Mouse (Mus musculus) bone marrow, adult 2 months (tissue): ENCODE results near the gene Atf6b. TPM values are rescaled to one million over a fixed set of nuclear protein-coding genes. Genes with fewer than 3 reads are reported as not detected.

Experiments
- H3K27ac ChIP-seq: fragments of 200-500 bp; 2 replicates; pipeline ENCODE4 v1.5.1; 2012; ENCODE audit warnings: low read depth, mild to moderate bottlenecking, control low read depth, inconsistent platforms, low read length; ENCODE audit not compliant: control insufficient read depth, poor library complexity, insufficient read depth
- H3K4me1 ChIP-seq: fragments of 200-500 bp; 2 replicates; pipeline ENCODE4 v1.6.1; 2011; ENCODE audit warnings: low read length; ENCODE audit not compliant: control insufficient read depth, insufficient read depth
- H3K4me3 ChIP-seq: fragments of 200-500 bp; replicated peaks from 2 replicates; pipeline ENCODE3; 2011; ENCODE audit warnings: mild to moderate bottlenecking, low read depth, low read length, control low read depth; ENCODE audit not compliant: control insufficient read depth
- CTCF ChIP-seq: fragments of 200-500 bp; IDR thresholded peaks from 2 replicates; pipeline ENCODE4 v1.5.1; 2011; ENCODE audit warnings: low read length, control low read depth; ENCODE audit not compliant: control insufficient read depth, insufficient read depth
- POLR2A ChIP-seq: fragments of 200-500 bp; IDR thresholded peaks from 2 replicates; pipeline ENCODE4 v1.6.1; 2011; ENCODE audit warnings: low read depth, mild to moderate bottlenecking, control low read depth, low read length, borderline replicate concordance; ENCODE audit not compliant: control insufficient read depth
- WGBS: fragments of 180-500 bp; shearing (Covaris S2); methylation state at CpG from one replicate; pipeline ENCODE4 v1.1.7; 2018; 5-methylcytosine and 5-hydroxymethylcytosine counted together
- polyA plus RNA-seq: library from polyadenylated mRNA; stranded (reverse); fragments of >200 nt; gene quantifications from 2 replicates; pipeline ENCODE4 v1.2.4, GENCODE M21; 2011; ENCODE audit warnings: low replicate concordance; ENCODE audit not compliant: missing spikeins, insufficient read depth, insufficient read length

Atf6b gene
- polyA plus RNA-seq, 1 experiment, result 40.2 TPM

- Histone ChIP-seq H3K4me3 (peak overlapping the region; percentile 75), H3K27ac (peak overlapping the region; percentile 94), H3K4me1 (peaks cover 8% of the 10 kb centered on the region; the same call in 1 of the 2 replicates)
- WGBS, result 0% methylated on average over 30 of the region's 30 CpGs
- TF ChIP-seq POLR2A, result peak; percentile 90; the same call in 1 of the 2 replicates
- no peak for TF ChIP-seq CTCF
Observed at GRCm38 (mm10) chr17:34605609-34606008, 41.3 kb upstream of the Atf6b start.

GRCm38 (mm10) chr17:34606186-34607039 is 40.5 kb upstream of the Atf6b start:
- peak overlapping the region; percentile 75 for H3K4me3 ChIP-seq
- H3K27ac ChIP-seq, result peak overlapping the region; percentile 94; the same call in 1 of the 2 replicates
- H3K4me1 ChIP-seq, result peaks cover 8% of the 10 kb centered on the region; the same call in 1 of the 2 replicates
- WGBS, result 11% methylated on average over 32 of the region's 32 CpGs
- TF ChIP-seq CTCF (no peak), POLR2A (no peak)

- H3K27ac ChIP-seq, result no peak overlapping the region
- 64% methylated on average over 7 of the region's 7 CpGs for WGBS
- H3K4me3 ChIP-seq, result no peak overlapping the region
- peaks cover 8% of the 10 kb centered on the region; the same call in 1 of the 2 replicates for H3K4me1 ChIP-seq
- TF ChIP-seq POLR2A (no peak), CTCF (no peak)
Observed at GRCm38 (mm10) chr17:34607997-34608396, 38.9 kb upstream of the Atf6b start.

DNA sequence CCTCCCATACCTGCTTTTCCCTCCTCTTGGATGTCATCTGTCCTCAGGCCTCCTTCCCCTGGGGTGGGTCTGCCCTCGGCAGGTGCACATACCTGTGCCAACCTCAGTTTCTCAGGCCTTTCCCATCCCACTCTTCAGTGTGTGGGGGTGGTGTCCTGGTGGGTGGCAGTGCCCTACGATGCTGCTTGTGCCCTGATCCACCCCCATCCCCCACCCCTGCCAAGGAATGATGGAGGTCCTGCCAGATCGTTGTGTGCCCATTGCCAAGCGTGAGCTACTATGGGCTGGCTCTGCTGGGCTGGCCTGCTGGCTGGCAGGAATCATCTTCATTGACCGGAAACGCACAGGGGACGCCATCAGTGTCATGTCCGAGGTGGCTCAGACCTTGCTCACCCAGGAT is 35.9 kb upstream of the Atf6b start:
- TF ChIP-seq CTCF, result no peak
- TF ChIP-seq POLR2A, result 0 out of 2 replicates have a peak, but pooled peaks have one; percentile 22
- 91% methylated on average over 8 of the region's 8 CpGs for WGBS
- peaks cover 8% of the 10 kb centered on the region; the same call in 1 of the 2 replicates for H3K4me1 ChIP-seq
- H3K27ac ChIP-seq, result no peak overlapping the region
- H3K4me3 ChIP-seq, result no peak overlapping the region

GRCm38 (mm10) chr17:34613054-34613645 is 33.8 kb upstream of the Atf6b start:
- peaks cover 2% of the 10 kb centered on the region; the same call in 1 of the 2 replicates for H3K4me1 ChIP-seq
- TF ChIP-seq POLR2A, result no peak
- TF ChIP-seq CTCF, result no peak
- WGBS, result 57% methylated on average over 11 of the region's 11 CpGs
- H3K4me3 ChIP-seq, result no peak overlapping the region
- no peak overlapping the region for H3K27ac ChIP-seq

DNA sequence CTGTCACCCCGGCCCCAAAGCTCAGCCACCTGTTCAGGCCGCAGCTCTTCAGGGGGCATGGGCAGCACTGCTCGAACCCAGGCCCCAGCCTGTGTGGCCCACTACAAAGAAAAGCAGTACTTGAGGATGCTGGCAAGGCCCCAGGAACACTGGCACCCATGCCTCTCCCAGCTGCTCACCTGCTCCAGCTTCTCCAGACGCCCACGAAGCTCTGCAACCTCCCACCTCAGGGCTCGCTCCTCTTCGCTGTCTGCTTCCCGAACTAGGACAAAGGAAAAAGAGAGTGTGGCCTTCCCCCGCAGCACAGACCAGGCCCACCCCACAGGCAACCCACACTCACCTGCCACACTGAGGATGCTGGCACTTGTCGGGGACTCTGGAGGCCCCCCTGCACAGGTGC is 33.1 kb upstream of the Atf6b start:
- H3K4me3 ChIP-seq, result no peak overlapping the region
- no peak overlapping the region for H3K27ac ChIP-seq
- H3K4me1 ChIP-seq, result peaks cover 2% of the 10 kb centered on the region; the same call in 1 of the 2 replicates
- no peak for TF ChIP-seq POLR2A
- TF ChIP-seq CTCF, result no peak
- 84% methylated on average over 10 of the region's 10 CpGs for WGBS

DNA sequence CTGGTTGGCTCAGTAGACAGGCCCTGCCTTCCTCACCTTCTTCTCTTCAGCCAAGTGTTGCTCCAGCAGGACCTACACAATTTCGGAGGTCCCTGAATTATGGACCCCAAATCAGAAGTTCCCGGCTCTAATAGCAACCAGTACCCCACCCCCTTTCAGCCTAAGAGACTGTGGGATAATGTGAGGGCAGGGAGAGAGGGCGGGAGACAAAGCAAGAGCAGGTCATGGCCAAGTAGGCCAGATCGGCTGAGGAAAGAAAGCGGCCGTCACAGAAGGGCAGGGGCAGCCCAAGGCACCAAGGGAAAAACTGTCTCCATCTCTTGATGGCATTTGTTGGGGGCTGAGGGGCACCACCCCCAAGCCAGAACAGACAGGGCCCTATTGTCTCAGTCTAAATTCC is 31.1 kb upstream of the Atf6b start, which contains the start of gene Egfl8:
Gene Egfl8 (minus strand): TSS at position 101 of the 400 bp plus-strand sequence.
- TF ChIP-seq POLR2A, result no peak
- no peak for TF ChIP-seq CTCF
- no peak within 1 kb of the TSS for H3K4me3 ChIP-seq
- H3K4me1 ChIP-seq, result no peaks in the 10 kb centered on the region; the same call in 1 of the 2 replicates
- WGBS, result 79% methylated on average over 6 of the region's 6 CpGs
- no peak within 1 kb of the TSS for H3K27ac ChIP-seq

- no peaks in the 10 kb centered on the region for H3K4me1 ChIP-seq
- peak; percentile 75 for TF ChIP-seq CTCF
- no peak for TF ChIP-seq POLR2A
- no peak overlapping the region for H3K27ac ChIP-seq
- no peak overlapping the region for H3K4me3 ChIP-seq
- 9% methylated on average over 6 of the region's 6 CpGs for WGBS
Observed at GRCm38 (mm10) chr17:34618999-34619398, 27.9 kb upstream of the Atf6b start.
